Mouse (Mus musculus): Measurements from ENCODE around the gene Olfr486. TPM values are rescaled to one million over a fixed set of nuclear protein-coding genes. Genes with fewer than 3 reads are reported as not detected.

The Olfr486 gene
- not detected in 2 replicates for polyA plus RNA-seq (2015; fragmentation: Nextera tagmentation; extraction: Ambion mirVana)

DNA sequence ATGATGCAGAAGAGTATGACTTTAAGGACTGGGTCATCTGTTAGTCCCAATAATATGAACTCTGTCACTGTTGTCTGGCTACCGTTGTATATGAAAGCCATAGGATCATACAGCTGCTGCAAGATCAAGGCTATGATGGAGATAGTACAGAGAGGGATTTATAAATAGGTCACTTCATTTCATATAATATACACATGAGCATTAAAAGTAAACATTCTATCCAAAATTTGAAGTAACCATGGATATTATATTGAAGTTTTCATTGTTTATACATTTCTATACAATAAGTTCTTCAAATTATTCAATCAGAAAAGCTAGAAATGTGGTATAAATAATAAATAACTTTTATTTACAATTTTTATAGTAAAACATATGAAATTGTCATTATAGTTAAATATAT lies at the start of gene Olfr486:
Olfr486 (minus strand) TSS at position 101 of the 400 bp plus-strand sequence.

DNA sequence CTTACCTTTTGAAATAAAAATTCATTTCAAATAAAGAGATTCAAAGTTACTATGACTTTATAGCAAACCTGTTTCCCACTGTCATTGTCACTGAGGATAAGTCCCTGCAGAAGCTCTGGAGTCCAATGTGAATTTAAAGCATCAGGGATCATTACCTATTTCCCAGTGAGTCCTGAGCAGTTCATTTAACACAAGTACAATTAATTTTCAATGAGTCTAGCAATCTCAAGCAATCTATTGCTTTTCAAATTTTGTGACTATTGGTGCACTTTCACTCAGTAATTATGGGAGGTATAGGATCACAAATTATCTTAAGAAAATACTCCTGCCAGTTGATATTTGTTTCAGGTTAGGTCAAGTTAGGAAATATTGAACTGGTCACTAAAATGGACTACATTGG lies 42.0 kb upstream of the Olfr486 start, which contains the start of gene Olfr487:
Olfr487 (minus strand) TSS at position 101 of the 400 bp plus-strand sequence.

DNA sequence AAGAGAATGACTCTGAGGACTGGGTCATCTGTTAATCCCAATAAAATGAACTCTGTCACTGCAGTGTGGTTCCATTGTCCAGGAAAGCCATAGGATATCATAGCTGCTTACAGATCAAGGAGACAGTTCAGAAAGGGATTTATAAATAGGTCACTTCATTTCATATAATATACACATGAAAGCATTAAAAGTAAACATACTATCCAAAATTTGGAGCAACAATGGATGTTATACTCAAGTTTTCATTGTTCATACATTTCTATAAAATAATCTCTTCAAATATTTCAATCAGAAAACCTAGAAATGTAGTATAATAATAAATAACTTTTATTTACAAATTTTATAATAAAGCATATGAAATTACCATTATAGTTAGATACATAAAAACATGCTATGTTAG lies 12.8 kb downstream of the Olfr486 start, which contains the start of gene Olfr485:
Olfr485 (minus strand) TSS at position 101 of the 400 bp plus-strand sequence.

DNA sequence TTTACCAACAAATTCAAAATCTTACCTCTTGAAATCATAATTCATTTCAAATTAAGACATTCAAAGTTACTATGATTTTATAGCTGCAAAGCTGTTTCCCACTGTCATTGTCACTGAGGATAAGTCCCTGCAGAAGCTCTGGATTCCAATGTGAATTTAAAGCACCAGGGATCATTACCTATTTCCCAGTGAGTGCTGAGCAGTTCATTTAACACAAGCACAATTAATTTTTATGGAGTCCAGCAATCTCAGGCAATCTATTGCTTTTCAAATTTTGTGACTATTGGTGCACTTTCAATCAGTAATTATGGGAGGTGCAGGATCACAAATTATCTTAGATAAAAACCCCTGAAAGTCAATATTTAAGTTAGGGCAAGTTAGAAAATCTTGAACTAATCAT lies 45.2 kb downstream of the Olfr486 start, which contains the start of gene Olfr484:
Olfr484 (minus strand) TSS at position 101 of the 400 bp plus-strand sequence.

Other genes starting within 250 kb of the Olfr486 start
- gene Olfr473, start 242.3 kb downstream of the Olfr486 start, polyA plus RNA-seq (2015; fragmentation: Nextera tagmentation; extraction: Ambion mirVana): not detected in 2 replicates
- not detected in 2 replicates for gene Olfr474, start 218.1 kb downstream of the Olfr486 start, polyA plus RNA-seq (2015; fragmentation: Nextera tagmentation; extraction: Ambion mirVana)
- gene Olfr476, start 207.9 kb downstream of the Olfr486 start, polyA plus RNA-seq (2015; fragmentation: Nextera tagmentation; extraction: Ambion mirVana): not detected in 2 replicates
- gene Olfr477, start 186.0 kb downstream of the Olfr486 start, polyA plus RNA-seq (2015; fragmentation: Nextera tagmentation; extraction: Ambion mirVana): not detected in 2 replicates
- not detected in 2 replicates for gene Olfr478, start 138.8 kb downstream of the Olfr486 start, polyA plus RNA-seq (2015; fragmentation: Nextera tagmentation; extraction: Ambion mirVana)
- gene Olfr479, start 122.0 kb downstream of the Olfr486 start, polyA plus RNA-seq (2015; fragmentation: Nextera tagmentation; extraction: Ambion mirVana): not detected in 2 replicates
- not detected in 2 replicates for gene Olfr480, start 105.4 kb downstream of the Olfr486 start, polyA plus RNA-seq (2015; fragmentation: Nextera tagmentation; extraction: Ambion mirVana)
- gene Olfr481, start 92.9 kb downstream of the Olfr486 start, polyA plus RNA-seq (2015; fragmentation: Nextera tagmentation; extraction: Ambion mirVana): not detected in 2 replicates
- gene Olfr482, start 75.2 kb downstream of the Olfr486 start, polyA plus RNA-seq (2015; fragmentation: Nextera tagmentation; extraction: Ambion mirVana): 0.10 and 0.16 TPM in 2 replicates
- gene Olfr483, start 71.9 kb downstream of the Olfr486 start, polyA plus RNA-seq (2015; fragmentation: Nextera tagmentation; extraction: Ambion mirVana): not detected in 2 replicates
- gene Olfr484, start 45.3 kb downstream of the Olfr486 start, polyA plus RNA-seq (2015; fragmentation: Nextera tagmentation; extraction: Ambion mirVana): not detected in 2 replicates
- not detected in 2 replicates for gene Olfr485, start 12.9 kb downstream of the Olfr486 start, polyA plus RNA-seq (2015; fragmentation: Nextera tagmentation; extraction: Ambion mirVana)
- not detected in 2 replicates for gene Olfr487, start 41.9 kb upstream of the Olfr486 start, polyA plus RNA-seq (2015; fragmentation: Nextera tagmentation; extraction: Ambion mirVana)
- gene Olfr488, start 85.6 kb upstream of the Olfr486 start, polyA plus RNA-seq (2015; fragmentation: Nextera tagmentation; extraction: Ambion mirVana): not detected in 2 replicates
- gene Olfr490, start 116.2 kb upstream of the Olfr486 start, polyA plus RNA-seq (2015; fragmentation: Nextera tagmentation; extraction: Ambion mirVana): not detected in 2 replicates
- not detected in 2 replicates for gene Olfr491, start 140.7 kb upstream of the Olfr486 start, polyA plus RNA-seq (2015; fragmentation: Nextera tagmentation; extraction: Ambion mirVana)
- gene Olfr492, start 150.9 kb upstream of the Olfr486 start, polyA plus RNA-seq (2015; fragmentation: Nextera tagmentation; extraction: Ambion mirVana): not detected in 2 replicates
- gene Olfr493, start 174.2 kb upstream of the Olfr486 start, polyA plus RNA-seq (2015; fragmentation: Nextera tagmentation; extraction: Ambion mirVana): not detected in 2 replicates
- gene Olfr494, start 192.6 kb upstream of the Olfr486 start, polyA plus RNA-seq (2015; fragmentation: Nextera tagmentation; extraction: Ambion mirVana): not detected in 2 replicates
- gene Olfr495, start 220.4 kb upstream of the Olfr486 start, polyA plus RNA-seq (2015; fragmentation: Nextera tagmentation; extraction: Ambion mirVana): not detected in 2 replicates
- gene Olfr497, start 247.7 kb upstream of the Olfr486 start, polyA plus RNA-seq (2015; fragmentation: Nextera tagmentation; extraction: Ambion mirVana): not detected in 2 replicates